Mouse (Mus musculus) urinary bladder, postnatal 4 days (tissue): ENCODE results near the gene Gm45521.

ENCODE experiments used
- DNase-seq, 2 experiments: peaks; one replicate each; pipeline ENCODE4 v3.0.0; 2021 to 2022; ENCODE audit warnings: low spot score in 2 of 2

Gm45521 gene

DNA sequence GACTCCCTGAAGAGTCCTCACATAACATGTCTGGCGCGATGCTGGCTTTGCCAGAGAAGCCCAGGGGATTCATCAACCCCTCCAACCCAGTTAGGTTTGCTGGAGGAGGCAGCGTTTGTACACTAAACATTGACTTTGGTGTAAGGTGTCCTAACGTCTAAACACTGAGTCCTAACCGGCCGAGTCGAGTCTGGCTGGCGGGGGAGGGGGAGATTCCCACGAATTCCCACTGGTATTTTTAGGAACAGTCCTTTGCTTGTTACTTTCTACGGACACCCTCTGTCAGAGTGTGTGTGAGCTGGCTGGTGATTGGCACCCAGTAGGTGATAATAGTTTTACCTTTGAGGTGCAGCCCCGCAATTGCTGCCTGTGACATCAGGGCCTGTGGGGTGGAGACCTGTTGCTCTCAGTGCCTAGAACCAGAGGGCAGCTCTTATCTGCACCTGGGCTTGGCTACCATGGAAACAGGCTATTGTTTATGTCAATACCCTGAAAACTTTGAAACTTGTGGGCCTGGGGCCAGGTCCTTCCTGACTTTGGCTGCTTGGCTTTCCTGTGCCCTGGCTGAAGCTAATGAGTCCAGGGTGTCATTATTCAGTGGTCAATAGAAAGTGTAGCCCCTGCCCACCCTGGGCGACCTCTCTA, 4.4 kb upstream of the Gm45521 start:
- DNase-seq = no peak

DNA sequence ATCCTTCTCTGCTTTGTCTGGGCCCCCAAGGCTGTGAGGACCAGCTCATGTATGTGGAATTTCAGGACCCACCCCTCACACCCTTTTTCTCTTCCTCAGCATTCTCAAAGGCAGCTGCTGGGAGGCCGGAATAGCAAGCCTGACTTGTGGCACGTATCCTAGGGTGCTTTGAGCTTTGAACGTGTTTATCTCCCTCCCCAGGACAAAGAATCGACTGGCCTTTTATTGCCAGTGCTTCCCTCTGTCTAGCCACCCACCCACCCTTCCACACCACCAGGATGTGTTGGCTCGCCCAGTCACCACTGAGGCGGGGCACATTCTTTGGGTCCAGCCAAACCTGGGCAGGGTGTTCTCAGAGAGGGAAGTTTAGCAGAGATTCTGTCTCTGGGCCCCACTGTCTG, 3.0 kb upstream of the Gm45521 start:
- no peak for DNase-seq

DNA sequence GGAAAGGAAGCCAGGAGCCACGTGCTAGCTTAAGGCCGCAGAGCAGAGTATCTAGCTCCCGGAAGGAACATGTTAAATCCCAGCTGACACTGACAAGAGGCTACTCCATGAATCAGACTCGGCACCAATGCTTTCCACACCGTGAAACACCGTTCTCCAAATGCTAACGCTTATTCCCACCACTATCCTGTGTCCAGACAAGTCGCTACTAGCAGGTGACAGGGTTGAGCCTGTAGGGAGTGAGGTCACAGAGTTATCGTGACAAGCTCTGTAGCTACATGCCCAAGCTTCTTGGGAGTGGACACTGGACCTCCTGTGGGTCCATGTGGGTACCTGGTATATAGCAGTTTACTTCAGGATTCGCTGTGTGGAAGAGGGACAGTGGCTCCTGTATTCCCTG, 661 bp upstream of the Gm45521 start:
- no peak for DNase-seq

DNA sequence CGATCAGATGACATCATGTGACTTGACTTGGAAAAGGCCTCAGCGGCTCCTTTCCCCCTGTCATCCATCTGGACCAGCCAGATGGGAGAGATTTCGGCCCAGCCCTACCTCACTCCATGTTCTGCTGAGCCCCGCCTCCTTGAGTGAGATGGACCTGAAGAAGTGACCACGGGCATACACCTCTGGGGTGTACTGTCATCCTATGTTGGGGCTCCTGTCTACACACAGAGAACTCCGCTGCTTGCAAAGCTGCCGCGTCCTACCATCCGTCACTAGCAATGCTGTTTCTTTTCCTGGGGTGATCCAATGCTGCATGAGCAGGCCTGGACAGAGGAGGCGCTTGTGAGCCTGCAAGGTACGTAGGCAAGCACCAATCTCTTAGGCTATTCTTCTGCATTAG, 3.5 kb downstream of the Gm45521 start:
- no peak for DNase-seq

DNA sequence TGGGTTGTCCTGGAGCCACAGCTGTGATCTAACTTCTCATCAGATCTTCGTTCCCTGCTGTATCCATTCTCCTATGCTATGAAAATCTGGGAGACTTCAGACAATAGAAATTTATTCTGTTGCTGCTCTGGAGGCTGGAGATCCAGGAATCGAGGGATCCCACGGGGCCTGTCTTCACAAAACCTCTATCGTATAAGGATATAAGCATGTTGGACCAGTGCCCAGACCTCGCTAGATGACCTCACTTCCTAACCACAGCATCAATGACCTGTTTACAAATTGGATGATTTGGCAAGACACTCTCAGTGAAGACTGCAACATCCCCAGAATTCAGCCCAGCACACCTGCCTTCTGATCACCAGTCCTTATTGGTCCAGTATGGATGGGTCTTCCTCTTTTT, 4.6 kb downstream of the Gm45521 start:
- DNase-seq = no peak

DNA sequence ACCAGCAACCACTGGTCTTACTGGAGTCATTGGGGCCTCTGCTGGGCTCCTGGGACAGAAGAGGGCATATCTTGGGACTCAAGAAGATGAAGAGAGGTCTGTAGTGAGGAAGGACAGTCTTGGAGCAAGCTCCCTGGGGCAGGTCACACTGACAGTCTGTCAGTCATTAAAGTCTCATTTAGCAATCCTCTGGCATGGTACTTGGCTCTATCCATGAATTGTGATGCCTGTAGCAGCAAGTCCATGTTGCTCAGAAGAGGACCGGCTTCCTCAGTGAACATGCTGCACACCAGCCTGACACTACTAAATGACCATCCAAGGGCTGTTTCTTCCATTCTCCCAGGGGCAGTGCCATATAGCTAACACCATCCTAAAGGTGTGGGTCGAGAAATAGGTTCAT, 5.5 kb downstream of the Gm45521 start:
- no peak for DNase-seq

DNA sequence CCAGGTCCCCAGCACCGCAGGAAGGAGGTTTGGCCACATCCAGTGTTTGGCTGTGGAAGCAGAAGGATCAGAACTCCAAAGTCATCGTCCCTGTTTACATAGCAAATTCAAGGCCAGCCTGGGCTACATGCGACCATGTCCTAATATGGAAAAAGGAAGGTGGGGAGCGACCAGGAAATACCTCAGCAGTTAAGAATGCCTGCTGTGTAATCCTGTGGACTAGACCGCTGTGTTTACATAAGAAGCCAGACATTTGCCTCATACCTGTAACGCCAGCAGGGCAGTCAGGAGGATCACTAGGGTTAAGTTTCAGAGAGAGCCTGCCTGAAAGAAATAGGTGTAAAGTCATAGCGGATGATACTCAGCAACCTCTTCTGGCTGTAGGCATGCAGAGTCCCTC, 6.1 kb downstream of the Gm45521 start:
- DNase-seq = no peak

DNA sequence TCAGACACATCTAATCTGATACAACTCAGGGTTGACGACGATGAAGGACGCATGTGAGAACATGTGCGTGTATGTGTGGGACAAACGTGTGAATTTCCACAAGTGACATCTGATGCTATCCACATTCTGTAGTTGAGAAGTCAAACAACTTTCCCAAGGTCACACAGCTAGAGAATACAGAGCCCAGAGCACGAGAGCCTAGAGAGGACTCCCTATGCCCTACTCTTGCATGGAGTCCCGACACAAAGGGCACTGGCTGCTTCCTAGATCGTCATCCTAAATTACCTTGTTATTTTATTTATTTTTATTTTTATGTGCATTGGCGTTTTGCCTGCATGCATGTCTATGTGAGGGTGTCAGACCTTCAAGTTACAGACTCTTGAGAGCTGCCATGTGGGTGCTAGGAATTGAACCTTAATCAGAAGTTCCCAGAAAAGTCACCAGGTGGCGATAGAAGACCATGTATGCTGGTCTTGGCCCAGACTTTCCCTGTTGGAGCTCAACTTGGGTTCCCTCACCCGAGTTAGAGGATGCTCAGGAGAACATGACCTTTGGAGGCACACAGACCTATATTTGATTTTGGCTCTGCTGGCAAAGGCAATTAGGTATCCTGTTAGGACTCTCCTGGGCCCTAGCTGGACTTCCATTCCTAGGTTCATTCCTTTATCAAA, 7.3 kb downstream of the Gm45521 start:
- no peak for DNase-seq

DNA sequence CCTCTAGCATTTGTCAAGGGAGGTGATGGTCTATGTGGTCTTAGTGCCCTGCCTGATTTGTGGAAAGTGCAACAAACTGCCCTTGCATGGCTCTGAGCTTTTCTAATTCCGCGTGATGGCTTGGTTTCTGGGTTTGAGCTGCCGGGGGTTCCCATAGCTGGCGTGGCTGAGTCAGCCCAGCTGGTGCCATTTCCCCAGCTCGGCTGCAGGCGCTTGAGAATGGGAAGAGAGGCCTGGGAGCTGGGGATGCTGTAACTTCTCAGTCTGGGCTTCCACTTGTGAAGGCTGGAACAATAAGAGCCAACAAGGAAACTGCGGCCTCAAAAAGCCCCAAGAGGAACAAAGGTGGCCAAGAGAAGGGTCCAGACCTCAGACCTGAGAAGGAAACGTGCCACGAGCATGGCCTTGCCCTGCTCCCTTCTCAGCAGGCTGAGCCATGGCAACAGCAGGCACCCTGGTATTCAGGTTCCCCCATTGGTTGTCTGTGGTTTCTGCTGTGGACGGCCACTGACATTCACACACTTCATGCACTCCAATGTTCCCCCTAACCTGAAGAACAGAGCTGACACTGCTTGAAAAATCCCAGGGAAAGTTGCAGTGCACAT, 14.9 kb downstream of the Gm45521 start:
- no peak for DNase-seq

DNA sequence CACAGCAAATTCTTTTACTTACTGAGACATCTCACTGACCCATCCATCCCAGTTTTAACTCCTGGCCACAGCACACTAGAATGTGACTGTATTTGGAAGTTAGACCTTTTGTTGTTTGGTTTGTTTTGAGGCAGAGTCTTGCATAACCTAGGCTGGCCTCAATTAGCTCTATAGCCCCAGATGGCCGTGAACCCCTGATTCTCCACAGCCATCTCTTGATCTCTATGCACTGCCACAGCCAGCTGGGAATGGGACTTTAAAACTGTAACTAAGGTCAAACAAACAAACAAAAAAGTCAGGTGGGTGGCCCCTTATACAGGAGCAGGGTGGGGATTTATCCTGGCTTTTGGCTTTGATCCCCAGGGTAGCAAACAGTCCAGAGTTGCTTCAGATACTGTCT, 17.6 kb downstream of the Gm45521 start:
- DNase-seq = no peak

DNA sequence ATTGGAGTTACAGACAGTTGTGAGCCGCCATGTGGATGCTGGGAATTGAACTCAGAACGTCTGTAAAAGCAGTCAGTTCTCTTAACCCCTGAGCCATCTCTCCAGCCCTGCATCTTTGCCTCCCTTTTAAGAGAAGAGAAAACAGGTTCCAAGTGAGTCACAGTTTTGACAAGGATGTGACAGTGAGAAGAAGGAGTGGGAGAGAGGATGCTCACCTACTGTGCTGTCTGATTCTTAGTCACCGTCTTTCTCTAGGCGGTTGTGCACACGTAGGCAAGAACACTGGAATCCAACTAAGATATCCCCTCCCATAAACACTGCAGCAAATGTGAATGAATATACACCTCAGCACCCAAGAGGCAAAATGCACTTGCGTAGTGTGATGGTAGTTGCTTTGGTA, 18.1 kb downstream of the Gm45521 start:
- no peak for DNase-seq

DNA sequence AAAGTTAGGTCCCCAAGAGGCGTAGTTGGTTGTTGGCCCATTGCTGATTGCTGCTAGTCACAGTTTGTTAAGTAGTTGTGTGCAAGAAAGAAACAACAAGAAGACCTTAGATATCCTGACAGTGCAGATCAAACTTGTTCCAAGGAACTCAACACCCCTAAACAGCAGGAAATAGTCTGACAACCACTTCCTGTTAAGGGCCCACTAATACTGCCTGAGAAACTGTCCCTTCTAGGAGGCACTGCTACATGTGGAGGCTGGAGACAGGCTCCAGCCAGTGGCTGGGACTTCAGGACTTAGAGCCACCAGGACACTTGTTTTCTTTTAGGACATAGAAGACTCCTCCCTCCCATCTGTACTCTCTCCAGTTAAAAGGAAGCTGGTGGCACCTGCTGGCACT, 20.4 kb downstream of the Gm45521 start:
- DNase-seq = no peak

DNA sequence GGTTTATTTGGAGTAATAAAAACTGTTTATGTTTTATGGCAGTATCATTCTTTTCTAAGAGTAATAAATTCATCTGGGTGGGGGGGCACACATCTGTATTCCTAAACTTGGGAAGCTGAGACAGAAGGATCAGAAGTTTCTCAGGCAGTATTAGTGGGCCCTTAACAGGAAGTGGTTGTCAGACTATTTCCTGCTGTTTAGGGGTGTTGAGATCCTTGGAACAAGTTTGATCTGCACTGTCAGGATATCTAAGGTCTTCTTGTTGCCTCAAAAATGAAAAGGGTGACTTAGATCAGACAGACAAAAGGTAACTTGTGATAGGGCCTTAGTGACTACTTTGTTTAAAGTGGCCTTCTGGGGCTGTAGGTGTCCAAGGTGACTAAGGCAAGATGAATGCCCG, 21.1 kb downstream of the Gm45521 start:
- no peak for DNase-seq

DNA sequence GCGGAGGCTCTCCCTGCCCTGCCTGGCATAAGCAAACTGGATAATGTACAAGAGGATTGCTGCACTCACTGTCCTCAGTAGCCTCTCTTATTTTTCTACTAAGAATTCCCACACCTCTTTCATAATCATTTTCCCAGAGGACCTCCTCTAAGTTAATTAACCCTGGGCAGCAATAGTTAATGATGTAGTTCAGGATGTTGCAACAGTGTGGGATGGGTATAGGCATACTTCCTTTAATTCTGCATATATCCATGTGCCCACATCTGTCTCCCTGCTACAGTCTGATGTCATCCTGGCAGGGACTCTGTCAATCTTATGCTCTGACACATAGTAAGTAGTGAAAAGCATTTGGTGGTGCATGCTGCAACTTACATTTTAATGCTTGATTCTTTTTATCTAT, 24.1 kb downstream of the Gm45521 start:
- DNase-seq = no peak

DNA sequence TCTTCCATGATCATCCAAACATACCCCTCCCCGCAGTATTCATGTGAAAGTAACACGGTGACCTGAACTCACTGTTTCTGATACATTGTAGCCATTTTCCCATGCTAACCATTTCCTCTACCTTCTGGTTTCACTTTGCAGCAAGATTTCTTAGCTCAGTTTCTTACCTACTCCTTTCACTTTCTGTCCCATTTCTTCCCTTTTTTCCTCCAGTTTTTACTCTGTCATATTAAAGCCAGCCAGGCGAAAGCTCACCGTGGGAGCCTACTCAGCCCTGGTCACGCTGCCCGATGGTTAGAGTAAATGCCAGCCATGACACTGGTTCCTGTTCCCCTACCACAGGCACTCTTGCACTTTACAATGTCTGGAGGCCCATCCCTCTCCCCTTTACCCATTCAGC, 29.8 kb downstream of the Gm45521 start:
- DNase-seq = no peak

DNA sequence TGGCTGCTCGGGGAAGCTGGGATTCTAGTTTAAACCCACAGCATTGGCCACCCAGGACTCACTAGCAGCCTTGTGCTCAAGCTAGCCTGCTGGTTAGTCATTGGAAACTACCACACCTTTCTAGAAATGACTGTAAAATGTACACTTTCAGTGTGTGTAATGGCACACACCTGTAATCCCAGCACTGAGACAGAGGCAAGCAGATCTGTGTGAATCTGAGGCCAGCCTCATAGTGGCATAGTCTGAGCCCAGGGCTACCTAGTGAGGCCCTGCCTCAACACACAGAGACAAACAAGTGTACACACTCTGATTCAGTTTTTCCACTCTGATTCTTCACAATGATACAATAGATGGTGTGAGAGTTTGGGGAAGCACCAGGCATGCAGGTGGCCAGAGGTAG, 32.3 kb downstream of the Gm45521 start:
- DNase-seq = no peak

DNA sequence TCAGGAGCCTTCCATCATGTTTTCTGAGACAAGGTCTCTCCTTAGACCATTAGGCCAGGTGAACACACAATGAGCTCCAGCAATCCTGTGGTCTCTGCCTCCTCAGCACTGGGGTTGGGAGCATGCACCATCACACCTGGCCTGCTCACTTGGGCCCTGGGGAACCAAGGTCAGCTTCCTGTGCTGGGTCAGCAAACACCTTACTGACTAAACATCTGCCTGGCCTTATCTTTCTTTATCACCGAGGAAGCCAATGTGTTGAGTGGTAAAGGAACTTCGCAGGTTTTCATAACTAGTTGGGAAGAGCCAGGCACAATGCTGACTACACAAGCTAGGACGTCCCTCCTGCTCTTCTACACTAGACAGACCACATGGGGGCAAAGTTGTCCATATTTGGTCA, 32.9 kb downstream of the Gm45521 start:
- DNase-seq = no peak

DNA sequence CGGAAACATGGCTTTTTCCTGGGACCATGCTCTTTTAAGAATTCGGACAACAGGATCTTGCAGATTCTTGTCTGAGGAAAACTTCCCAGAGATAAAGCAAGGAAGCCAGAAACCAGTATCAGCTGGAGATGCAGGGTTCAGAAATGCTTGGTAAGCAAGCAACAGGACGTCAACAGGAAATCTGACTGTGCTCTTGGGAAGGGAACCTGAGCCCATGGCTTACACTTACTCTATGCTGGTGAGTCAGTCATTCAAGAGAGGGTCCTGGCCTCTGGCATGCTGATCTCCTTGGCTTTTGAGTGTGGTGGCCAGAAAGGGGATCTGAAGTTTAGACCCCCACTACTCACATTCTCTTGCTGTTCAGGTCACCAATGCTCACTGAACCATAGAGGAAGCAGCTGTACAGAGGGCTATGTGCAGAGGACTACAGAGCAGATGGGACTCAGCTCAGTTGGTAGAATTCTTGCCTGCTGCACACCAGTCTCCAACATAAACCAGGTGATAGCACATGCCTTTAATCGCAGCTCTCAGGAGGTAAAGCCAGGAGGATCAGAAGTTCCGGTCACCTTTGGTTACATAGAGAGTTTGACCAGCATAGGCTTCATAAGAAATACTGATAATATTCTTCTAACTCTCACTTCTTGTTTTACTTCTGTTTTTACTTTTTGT, 34.2 kb downstream of the Gm45521 start:
- DNase-seq = no peak

DNA sequence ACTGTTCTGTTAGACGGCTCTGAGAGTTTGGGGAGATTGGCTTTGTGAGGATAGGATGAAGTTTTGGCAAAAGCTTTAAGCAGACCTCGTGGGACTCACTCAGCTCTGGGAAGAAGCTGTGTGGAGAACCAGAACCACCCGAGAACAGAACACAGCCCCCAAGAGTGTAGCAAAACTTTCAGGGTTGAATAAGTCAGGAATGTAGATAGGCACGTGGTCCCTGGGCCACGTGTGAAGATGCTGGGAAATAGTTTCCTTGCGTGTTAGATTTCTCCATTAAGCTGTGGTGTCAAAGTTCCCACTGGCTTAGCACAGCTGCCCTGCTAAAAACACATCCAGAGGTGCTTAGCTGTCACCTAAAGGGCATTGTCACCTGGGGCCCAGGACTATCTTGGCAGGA, 35.1 kb downstream of the Gm45521 start:
- no peak for DNase-seq

DNA sequence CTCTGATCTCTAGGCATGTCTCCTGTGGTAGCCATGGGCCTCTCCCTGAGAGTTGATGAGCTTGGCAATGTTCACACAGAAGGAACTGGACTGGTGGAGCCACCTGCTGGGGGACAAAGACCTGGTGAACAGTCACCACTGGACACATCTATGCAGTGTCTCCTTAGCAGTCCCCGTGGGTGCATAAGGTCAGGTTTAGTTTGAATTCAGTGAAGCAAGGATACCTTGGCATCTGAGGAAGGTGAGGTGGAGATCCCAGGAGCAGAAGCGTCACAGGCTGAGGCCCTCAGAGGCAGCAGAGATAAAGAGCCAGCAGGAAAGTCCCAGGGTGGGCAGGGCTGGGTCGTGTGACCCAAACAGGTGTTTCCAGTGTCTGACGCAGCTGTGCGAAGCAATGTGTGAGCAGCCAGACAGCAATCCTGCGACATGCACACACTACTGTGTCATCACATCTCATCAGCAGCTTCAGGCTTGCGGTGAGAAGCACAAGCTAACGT, 37.2 kb downstream of the Gm45521 start, which contains the start of gene Dnase1l3:
Dnase1l3 (minus strand) TSS at position 303 of the 497 bp plus-strand sequence.
- DNase-seq = peak in 1 of 2 experiments; percentile 31

DNA sequence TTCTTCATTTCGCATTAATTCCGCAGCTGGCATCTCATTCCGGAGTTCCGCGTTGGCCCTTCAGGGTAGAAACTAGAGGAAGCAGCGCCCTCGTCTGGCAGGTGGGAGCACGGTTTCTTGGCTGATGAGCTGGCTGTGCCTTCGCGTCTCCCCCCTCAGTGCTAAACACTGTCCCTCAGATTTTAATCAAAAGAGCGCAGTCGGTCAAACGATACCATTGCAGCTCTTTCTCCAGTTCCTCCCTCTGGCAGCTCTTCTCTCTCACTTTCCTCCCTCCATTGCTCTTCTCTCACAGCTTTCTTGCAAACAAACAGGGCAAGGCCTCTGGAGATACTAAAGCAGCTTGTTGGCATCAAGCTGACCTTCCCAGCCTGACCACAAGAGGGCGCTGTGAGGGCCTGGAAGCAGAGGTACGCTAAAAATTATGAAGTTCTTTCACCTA, 40.2 kb downstream of the Gm45521 start:
- peak; percentile 78 to 90 for DNase-seq

DNA sequence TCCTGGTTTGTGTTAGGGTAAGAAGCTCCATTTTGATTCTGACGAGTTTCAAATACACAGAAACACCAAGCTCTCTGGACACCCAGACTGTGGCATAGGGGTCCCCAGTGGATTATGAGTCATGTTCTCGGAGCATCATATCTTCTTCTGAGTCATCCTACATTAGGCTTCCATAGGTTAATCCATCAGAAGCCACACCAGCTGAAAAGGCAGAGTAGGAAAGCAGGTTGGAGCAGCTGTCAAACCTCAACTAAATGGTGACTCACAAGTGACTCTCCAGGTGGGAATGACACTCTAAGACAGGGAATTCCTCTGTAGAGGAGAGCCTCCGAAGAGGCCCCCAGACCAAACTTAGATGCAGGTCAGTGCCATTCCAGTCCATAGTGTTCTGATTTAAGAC, 41.9 kb downstream of the Gm45521 start:
- no peak for DNase-seq

DNA sequence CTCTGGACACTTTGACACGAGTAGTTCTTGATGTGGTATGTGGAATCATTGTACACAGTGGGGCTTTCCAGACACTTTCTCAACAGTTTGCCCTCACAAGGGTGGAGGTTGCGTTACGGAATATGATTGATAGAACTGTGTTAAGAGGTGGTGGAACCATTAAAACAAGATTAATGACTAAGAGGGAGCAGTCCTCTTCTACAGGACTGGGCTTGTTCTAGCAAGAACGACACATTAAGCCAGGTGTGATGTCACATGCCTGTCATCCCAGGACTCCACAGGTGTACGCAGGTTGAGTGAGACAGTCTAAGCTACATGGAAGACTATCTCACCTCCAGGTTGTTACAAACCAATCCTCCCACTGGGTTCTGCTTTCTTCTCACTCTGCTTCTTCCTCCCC, 42.3 kb downstream of the Gm45521 start:
- no peak for DNase-seq
